Mouse (Mus musculus) adrenal gland, postnatal 4 days (tissue): ENCODE data around the gene Fbxl19. TPM values are rescaled to one million over a fixed set of nuclear protein-coding genes. Genes with fewer than 3 reads are reported as not detected.
"Not testable (repeated sequence)": the region's sequence is repeated elsewhere in the genome, so short reads cannot be mapped to it uniquely, and the experiment has no call there.

Source experiments
- DNase-seq, 2 experiments: peaks; one replicate each; pipeline ENCODE4 v3.0.0; 2021 to 2022; ENCODE audit warnings: low spot score in 2 of 2, mixed read lengths in 2 of 2
- total RNA-seq, 2 experiments: library from RNA; stranded (reverse); gene quantifications; 2 replicates each; pipeline ENCODE4 v1.2.3; 2021

Fbxl19 gene
- total RNA-seq, 2 experiments from 2014 or later: 24.6 to 26.0 TPM

GRCm38 (mm10) chr7:127766851-127767609 lies 22.7 kb downstream of the Fbxl19 start:
- DNase-seq: no peak

- DNase-seq: no peak
Observed at GRCm38 (mm10) chr7:127767671-127768345, 23.5 kb downstream of the Fbxl19 start.

- DNase-seq: no peak
Observed at GRCm38 (mm10) chr7:127768346-127768996, 24.1 kb downstream of the Fbxl19 start.

- peak; percentile 83 to 89 for DNase-seq
Observed at GRCm38 (mm10) chr7:127768997-127769593, 24.8 kb downstream of the Fbxl19 start.

- peak; percentile 70 to 79 for DNase-seq
Observed at GRCm38 (mm10) chr7:127769651-127770038, 25.3 kb downstream of the Fbxl19 start, which contains the start of gene Orai3. Gene Orai3 (plus strand): TSS chr7:127769815.

- no peak for DNase-seq
Observed at GRCm38 (mm10) chr7:127770039-127770905, 25.9 kb downstream of the Fbxl19 start.

- no peak for DNase-seq
Observed at GRCm38 (mm10) chr7:127771262-127771661, 26.9 kb downstream of the Fbxl19 start.

GRCm38 (mm10) chr7:127772080-127772479 lies 27.7 kb downstream of the Fbxl19 start:
- DNase-seq: no peak

GRCm38 (mm10) chr7:127772557-127772956 lies 28.2 kb downstream of the Fbxl19 start:
- no peak for DNase-seq

- DNase-seq: peak in 1 of 2 experiments; percentile 50
Observed at GRCm38 (mm10) chr7:127773664-127774384, 29.5 kb downstream of the Fbxl19 start.

GRCm38 (mm10) chr7:127775837-127776236 lies 31.5 kb downstream of the Fbxl19 start:
- DNase-seq: not testable (repeated sequence)

- DNase-seq: peak; percentile 65 to 72
Observed at GRCm38 (mm10) chr7:127776426-127776825, 32.1 kb downstream of the Fbxl19 start, which contains the start of gene Setd1a. Gene Setd1a (plus strand): TSS chr7:127776670.

GRCm38 (mm10) chr7:127776878-127777473 lies 32.6 kb downstream of the Fbxl19 start:
- DNase-seq: peak; percentile 86 to 95

- peak in 1 of 2 experiments; percentile 64 for DNase-seq
Observed at GRCm38 (mm10) chr7:127777474-127778266, 33.3 kb downstream of the Fbxl19 start.

- no peak for DNase-seq
Observed at GRCm38 (mm10) chr7:127778350-127778749, 34.0 kb downstream of the Fbxl19 start.

- DNase-seq: no peak
Observed at GRCm38 (mm10) chr7:127785308-127785707, 41.0 kb downstream of the Fbxl19 start, which contains the start of gene Gm49388. Gene Gm49388 (plus strand): TSS chr7:127785608.

GRCm38 (mm10) chr7:127797076-127797845 lies 52.9 kb downstream of the Fbxl19 start:
- no peak for DNase-seq

- no peak for DNase-seq
Observed at GRCm38 (mm10) chr7:127798591-127798990, 54.2 kb downstream of the Fbxl19 start.
